Mouse (Mus musculus): Measurements from ENCODE around the gene Hoxb7.

GRCm38 (mm10) chr11:96300354-96301063, 14.1 kb downstream of the Hoxb7 start:
- TF ChIP-seq CTCF (IDR thresholded peaks at IDR 0.05; ENCODE audit: low read depth): no peak
- no peak for TF ChIP-seq EP300 (IDR thresholded peaks at IDR 0.05; ENCODE audit: low read depth)
